Mouse (Mus musculus): Measurements from ENCODE around the gene Gm9736. TPM values are rescaled to one million over a fixed set of nuclear protein-coding genes. Genes with fewer than 3 reads are reported as not detected.
"Not testable (repeated sequence)": the region's sequence is repeated elsewhere in the genome, so short reads cannot be mapped to it uniquely, and the experiment has no call there.

Gm9736 gene
- not detected in 2 replicates for polyA plus RNA-seq (2011; ENCODE audit: insufficient read depth, insufficient read length, low replicate concordance, missing spikeins)

GRCm38 (mm10) chr10:77751254-77751653 lies at the start of gene Gm9736:
Gm9736 (minus strand) TSS chr10:77751354.
- 58% methylated on average over 1 of the region's 1 CpGs for WGBS
- not testable (repeated sequence) for H3K27ac ChIP-seq (ENCODE audit: control insufficient read depth, insufficient read depth, low read depth, low read length, poor library complexity)

GRCm38 (mm10) chr10:77798921-77799508 lies 47.9 kb upstream of the Gm9736 start, which contains the start of gene Gm19668:
Gm19668 (minus strand) TSS chr10:77799133.
- WGBS, result 63% methylated on average over 8 of the region's 8 CpGs
- no peak within 1 kb of the TSS for H3K27ac ChIP-seq (ENCODE audit: control insufficient read depth, insufficient read depth, low read depth, low read length, poor library complexity)
- no peak within 1 kb of the TSS for H3K4me3 ChIP-seq (replicated peaks; ENCODE audit: control insufficient read depth, low read depth, low read length)
- no peaks in the 10 kb centered on the region for H3K4me1 ChIP-seq (ENCODE audit: control insufficient read depth, insufficient read depth, low read length)
- TF ChIP-seq POLR2A (IDR thresholded peaks at IDR 0.05; ENCODE audit: borderline replicate concordance, control insufficient read depth, low read depth, low read length), result no peak
- no peak for TF ChIP-seq CTCF (IDR thresholded peaks at IDR 0.05; ENCODE audit: control insufficient read depth, insufficient read depth, low read length)

More at GRCm38 (mm10) chr10:77751254-77751653, at the start of gene Gm9736:
- not testable (repeated sequence) for H3K4me3 ChIP-seq (replicated peaks; ENCODE audit: control insufficient read depth, low read depth, low read length); H3K4me1 ChIP-seq (ENCODE audit: control insufficient read depth, insufficient read depth, low read length)

- 48% methylated on average over 3 of the region's 3 CpGs for WGBS
- H3K27ac ChIP-seq (ENCODE audit: control insufficient read depth, insufficient read depth, low read depth, low read length, poor library complexity); H3K4me1 ChIP-seq (ENCODE audit: control insufficient read depth, insufficient read depth, low read length); H3K4me3 ChIP-seq (replicated peaks; ENCODE audit: control insufficient read depth, low read depth, low read length): not testable (repeated sequence)
These were observed 47.2 kb upstream of the Gm9736 start for GRCm38 (mm10) chr10:77798164-77798920.

GRCm38 (mm10) chr10:77797677-77798076 lies 46.5 kb upstream of the Gm9736 start:
- 46% methylated on average over 3 of the region's 3 CpGs for WGBS
- no peak for TF ChIP-seq POLR2A (IDR thresholded peaks at IDR 0.05; ENCODE audit: borderline replicate concordance, control insufficient read depth, low read depth, low read length)
- no peak for TF ChIP-seq CTCF (IDR thresholded peaks at IDR 0.05; ENCODE audit: control insufficient read depth, insufficient read depth, low read length)
- Histone ChIP-seq H3K27ac (ENCODE audit: control insufficient read depth, insufficient read depth, low read depth, low read length, poor library complexity) (no peak overlapping the region), H3K4me3 (replicated peaks; ENCODE audit: control insufficient read depth, low read depth, low read length) (no peak overlapping the region), H3K4me1 (ENCODE audit: control insufficient read depth, insufficient read depth, low read length) (no peaks in the 10 kb centered on the region)

GRCm38 (mm10) chr10:77794976-77795375 lies 43.8 kb upstream of the Gm9736 start, which contains the start of gene Gm9639:
Gm9639 (minus strand) TSS chr10:77795076.
- Histone ChIP-seq H3K4me1 (ENCODE audit: control insufficient read depth, insufficient read depth, low read length) (no peaks in the 10 kb centered on the region), H3K4me3 (replicated peaks; ENCODE audit: control insufficient read depth, low read depth, low read length) (no peak within 1 kb of the TSS), H3K27ac (ENCODE audit: control insufficient read depth, insufficient read depth, low read depth, low read length, poor library complexity) (no peak within 1 kb of the TSS)
- WGBS, result 52% methylated on average over 2 of the region's 2 CpGs
- TF ChIP-seq POLR2A (IDR thresholded peaks at IDR 0.05; ENCODE audit: borderline replicate concordance, control insufficient read depth, low read depth, low read length) (no peak), CTCF (IDR thresholded peaks at IDR 0.05; ENCODE audit: control insufficient read depth, insufficient read depth, low read length) (no peak)

- 67% methylated on average over 2 of the region's 2 CpGs for WGBS
- H3K4me1 ChIP-seq (ENCODE audit: control insufficient read depth, insufficient read depth, low read length), result no peaks in the 10 kb centered on the region
- TF ChIP-seq CTCF (IDR thresholded peaks at IDR 0.05; ENCODE audit: control insufficient read depth, insufficient read depth, low read length) (no peak), POLR2A (IDR thresholded peaks at IDR 0.05; ENCODE audit: borderline replicate concordance, control insufficient read depth, low read depth, low read length) (no peak)
- H3K4me3 ChIP-seq (replicated peaks; ENCODE audit: control insufficient read depth, low read depth, low read length), result no peak overlapping the region
- H3K27ac ChIP-seq (ENCODE audit: control insufficient read depth, insufficient read depth, low read depth, low read length, poor library complexity), result no peak overlapping the region
These were observed 37.5 kb upstream of the Gm9736 start for GRCm38 (mm10) chr10:77788621-77789020.

- not testable (repeated sequence) for H3K4me1 ChIP-seq (ENCODE audit: control insufficient read depth, insufficient read depth, low read length); H3K27ac ChIP-seq (ENCODE audit: control insufficient read depth, insufficient read depth, low read depth, low read length, poor library complexity); H3K4me3 ChIP-seq (replicated peaks; ENCODE audit: control insufficient read depth, low read depth, low read length)
- WGBS, result 78% methylated on average over 1 of the region's 1 CpGs
These were observed 36.7 kb upstream of the Gm9736 start, which contains the start of gene Gm7137 for GRCm38 (mm10) chr10:77787876-77788275. Gm7137 (minus strand) TSS chr10:77788200.

GRCm38 (mm10) chr10:77783396-77783795 lies 32.2 kb upstream of the Gm9736 start:
- H3K4me3 ChIP-seq (replicated peaks; ENCODE audit: control insufficient read depth, low read depth, low read length); H3K27ac ChIP-seq (ENCODE audit: control insufficient read depth, insufficient read depth, low read depth, low read length, poor library complexity); H3K4me1 ChIP-seq (ENCODE audit: control insufficient read depth, insufficient read depth, low read length): not testable (repeated sequence)
- 82% methylated on average over 3 of the region's 3 CpGs for WGBS

- H3K27ac ChIP-seq (ENCODE audit: control insufficient read depth, insufficient read depth, low read depth, low read length, poor library complexity); H3K4me3 ChIP-seq (replicated peaks; ENCODE audit: control insufficient read depth, low read depth, low read length); H3K4me1 ChIP-seq (ENCODE audit: control insufficient read depth, insufficient read depth, low read length): not testable (repeated sequence)
- no CpG with 5 or more reads among the region's 1 CpGs for WGBS
These were observed 31.3 kb upstream of the Gm9736 start, which contains the start of gene Gm3250 for GRCm38 (mm10) chr10:77782442-77782841. Gm3250 (minus strand) TSS chr10:77782542.

- not testable (repeated sequence) for H3K27ac ChIP-seq (ENCODE audit: control insufficient read depth, insufficient read depth, low read depth, low read length, poor library complexity); H3K4me1 ChIP-seq (ENCODE audit: control insufficient read depth, insufficient read depth, low read length); H3K4me3 ChIP-seq (replicated peaks; ENCODE audit: control insufficient read depth, low read depth, low read length)
- WGBS, result 63% methylated on average over 1 of the region's 1 CpGs
These were observed 25.7 kb upstream of the Gm9736 start, which contains the start of gene Gm7138 for GRCm38 (mm10) chr10:77776844-77777243. Gm7138 (minus strand) TSS chr10:77776944.

GRCm38 (mm10) chr10:77772142-77772541 lies 21.0 kb upstream of the Gm9736 start:
- not testable (repeated sequence) for H3K4me3 ChIP-seq (replicated peaks; ENCODE audit: control insufficient read depth, low read depth, low read length); H3K4me1 ChIP-seq (ENCODE audit: control insufficient read depth, insufficient read depth, low read length); H3K27ac ChIP-seq (ENCODE audit: control insufficient read depth, insufficient read depth, low read depth, low read length, poor library complexity)
- WGBS, result 92% methylated on average over 2 of the region's 3 CpGs

- H3K4me3 ChIP-seq (replicated peaks; ENCODE audit: control insufficient read depth, low read depth, low read length); H3K4me1 ChIP-seq (ENCODE audit: control insufficient read depth, insufficient read depth, low read length); H3K27ac ChIP-seq (ENCODE audit: control insufficient read depth, insufficient read depth, low read depth, low read length, poor library complexity): not testable (repeated sequence)
- 88% methylated on average over 1 of the region's 1 CpGs for WGBS
These were observed 20.1 kb upstream of the Gm9736 start, which contains the start of gene Gm3238 for GRCm38 (mm10) chr10:77771225-77771624. Gm3238 (minus strand) TSS chr10:77771325.

Measured in bone marrow, adult 2 months (tissue).